Mouse (Mus musculus): ENCODE measurements around the gene Faim.

GRCm38 (mm10) chr9:99034111-99034510, 47.9 kb downstream of the Faim start:
- no peak for TF ChIP-seq CTCF (IDR thresholded peaks at IDR 0.05; ENCODE audit: low read depth, low read length)
- no peak for TF ChIP-seq POLR2AphosphoS5 (IDR thresholded peaks at IDR 0.05; ENCODE audit: insufficient replicate concordance, low read depth, low read length)
- TF ChIP-seq GATA1 (IDR thresholded peaks at IDR 0.05; ENCODE audit: borderline replicate concordance, low read length) = no peak
